Comparison of ENCODE assay signal across 29 mouse cellular contexts in the genomic region with DNA sequence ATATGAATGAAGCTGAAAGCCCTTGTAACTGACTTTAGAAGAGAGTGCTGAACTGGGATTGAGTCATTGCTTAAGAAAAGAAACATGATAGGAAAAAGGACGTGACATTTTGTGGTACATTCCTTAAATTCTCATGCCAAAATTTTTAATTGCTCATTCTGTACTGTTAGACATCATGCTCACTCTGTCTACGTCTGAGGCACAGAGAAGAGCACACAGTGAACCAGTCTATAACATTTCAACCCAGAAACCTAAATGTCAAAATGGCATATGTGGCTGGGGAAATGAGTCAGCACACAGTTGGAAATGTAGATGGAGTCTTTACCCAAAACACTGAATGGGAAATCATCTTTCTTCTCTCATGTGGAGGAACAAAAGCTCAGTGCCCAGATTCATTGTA.
DNase-seq lines count a peak whose midpoint lies in the region; ATAC-seq and TF ChIP-seq lines count a peak whose summit lies in the region.
"Had no signal": no experiment of that assay in that cellular context is flagged by ENCODE, and none has a peak within 500 bp of the region (broad histone marks: within the 10 kb centered on the region; RNA-seq: fewer than 3 reads in every experiment).

No protein-coding gene starts in this region.

- no peak for TF ChIP-seq EP300 in heart, postnatal 0 days (IDR thresholded peaks at IDR 0.05; ENCODE audit: low read depth)

- no peaks in the 10 kb centered on the region for H3K9me3 ChIP-seq in heart, postnatal 0 days (replicated peaks; ENCODE audit: control insufficient read depth, low read length)
- no peaks in the 10 kb centered on the region for H3K9me3 ChIP-seq in intestine, embryonic 15.5 days
- H3K9me3 ChIP-seq: embryonic facial prominence, embryonic 12.5 days; embryonic facial prominence, embryonic 15.5 days; forebrain, embryonic 12.5 days; heart, embryonic 12.5 days; heart, embryonic 15.5 days; hindbrain, embryonic 10.5 days; hindbrain, embryonic 13.5 days had no signal

- intact Hi-C loops in heart, postnatal 36 days (cut with DNase I), result no loop called here

- no peak overlapping the region for H3K4me3 ChIP-seq in heart, postnatal 0 days (ENCODE audit: low read depth, low read length)
- H3K4me3 ChIP-seq in embryonic fibroblast, embryonic 13.5 days (ENCODE audit: insufficient read depth, low read length), result no peak overlapping the region
- no peak overlapping the region for H3K4me3 ChIP-seq in intestine, embryonic 15.5 days (replicated peaks)
- H3K4me3 ChIP-seq: embryonic facial prominence, embryonic 12.5 days; embryonic facial prominence, embryonic 15.5 days; erythroblast, embryonic 14.5 days; forebrain, embryonic 12.5 days; gastrocnemius, adult 2 months; heart, embryonic 12.5 days; heart, embryonic 15.5 days; hindbrain, embryonic 10.5 days; hindbrain, embryonic 13.5 days had no signal

- no peaks in the 10 kb centered on the region for H3K4me1 ChIP-seq in heart, postnatal 0 days (ENCODE audit: control insufficient read depth, insufficient read depth)
- peaks cover 14% of the 10 kb centered on the region for H3K4me1 ChIP-seq in embryonic fibroblast, embryonic 13.5 days (ENCODE audit: control insufficient read depth, insufficient read depth, low read length)
- no peaks in the 10 kb centered on the region for H3K4me1 ChIP-seq in intestine, embryonic 15.5 days (replicated peaks)
- H3K4me1 ChIP-seq: embryonic facial prominence, embryonic 15.5 days; forebrain, embryonic 12.5 days; heart, embryonic 12.5 days; heart, embryonic 15.5 days; hindbrain, embryonic 10.5 days; hindbrain, embryonic 13.5 days had no signal

- ATAC-seq in heart, postnatal 0 days (ENCODE audit: insufficient read depth, low read depth), result no peak
- ATAC-seq in intestine, embryonic 15.5 days, result no peak
- ATAC-seq: forebrain, embryonic 16.5 days; hindbrain, embryonic 16.5 days; intestine, embryonic 16.5 days had no signal

- H3K9ac ChIP-seq in heart, postnatal 0 days (replicated peaks; ENCODE audit: low read depth, low read length), result no peak overlapping the region
- no peak overlapping the region for H3K9ac ChIP-seq in intestine, embryonic 15.5 days
- H3K9ac ChIP-seq: embryonic facial prominence, embryonic 12.5 days; embryonic facial prominence, embryonic 15.5 days; forebrain, embryonic 12.5 days; heart, embryonic 12.5 days; heart, embryonic 15.5 days; hindbrain, embryonic 13.5 days had no signal

- H3K4me2 ChIP-seq in heart, postnatal 0 days (ENCODE audit: low read depth, low read length), result no peak overlapping the region
- no peak overlapping the region for H3K4me2 ChIP-seq in intestine, embryonic 15.5 days (replicated peaks)
- H3K4me2 ChIP-seq: embryonic facial prominence, embryonic 12.5 days; embryonic facial prominence, embryonic 15.5 days; forebrain, embryonic 12.5 days; heart, embryonic 12.5 days; heart, embryonic 15.5 days; hindbrain, embryonic 13.5 days had no signal

- no peaks in the 10 kb centered on the region for H3K27me3 ChIP-seq in heart, postnatal 0 days (ENCODE audit: control insufficient read depth, insufficient read depth, low read length)
- no peaks in the 10 kb centered on the region for H3K27me3 ChIP-seq in intestine, embryonic 15.5 days (replicated peaks)
- H3K27me3 ChIP-seq: embryonic facial prominence, embryonic 12.5 days; embryonic facial prominence, embryonic 15.5 days; forebrain, embryonic 12.5 days; heart, embryonic 12.5 days; heart, embryonic 15.5 days; hindbrain, embryonic 13.5 days had no signal

- TF ChIP-seq CTCF in heart, postnatal 0 days (IDR thresholded peaks at IDR 0.05; ENCODE audit: low read depth), result no peak
- TF ChIP-seq CTCF in embryonic fibroblast, embryonic 13.5 days (IDR thresholded peaks at IDR 0.05; ENCODE audit: borderline replicate concordance, insufficient read depth, low read length), result no peak

- H3K27ac ChIP-seq in heart, postnatal 0 days (ENCODE audit: low read depth), result no peak overlapping the region
- peak overlapping the region; percentile 99 for H3K27ac ChIP-seq in embryonic fibroblast, embryonic 13.5 days (ENCODE audit: insufficient read depth, low read length)
- no peak overlapping the region for H3K27ac ChIP-seq in intestine, embryonic 15.5 days
- H3K27ac ChIP-seq: embryonic facial prominence, embryonic 12.5 days; embryonic facial prominence, embryonic 15.5 days; forebrain, embryonic 12.5 days; gastrocnemius, adult 2 months; heart, embryonic 15.5 days; hindbrain, embryonic 10.5 days; hindbrain, embryonic 13.5 days had no signal

- WGBS in heart, postnatal 0 days, result 44% methylated on average over 2 of the region's 2 CpGs
- 60% methylated on average over 2 of the region's 2 CpGs for WGBS in intestine, embryonic 15.5 days

- no peak for TF ChIP-seq POLR2A in embryonic fibroblast, embryonic 13.5 days (IDR thresholded peaks at IDR 0.05; ENCODE audit: low read depth, low read length)

- no peaks in the 10 kb centered on the region for H3K36me3 ChIP-seq in heart, postnatal 0 days (replicated peaks; ENCODE audit: control insufficient read depth, insufficient read depth, low read length)
- H3K36me3 ChIP-seq in intestine, embryonic 15.5 days, result no peaks in the 10 kb centered on the region
- H3K36me3 ChIP-seq: embryonic facial prominence, embryonic 12.5 days; embryonic facial prominence, embryonic 15.5 days; forebrain, embryonic 12.5 days; heart, embryonic 12.5 days; heart, embryonic 15.5 days; hindbrain, embryonic 10.5 days; hindbrain, embryonic 13.5 days had no signal

- peak; percentile 12 for DNase-seq in heart, postnatal 0 days (ENCODE audit: low spot score)
- no peak for DNase-seq in heart, postnatal 36 days
- DNase-seq in 3T3-L1 (ENCODE audit: low read depth, low spot score), result peak; percentile 68
- DNase-seq in Muller cell, postnatal 12 days (ENCODE audit: inconsistent ontology term), result peak; percentile 72
- no peak for DNase-seq in adipocyte (ENCODE audit: low spot score)
- DNase-seq in left cerebral cortex, adult 8-10 months (ENCODE audit: low spot score in 2 of 2), result no peak
- DNase-seq: adrenal gland, adult 8-10 months; adrenal gland, postnatal 25 days; cerebellum, adult 18-20 months; cerebellum, adult 9-10 months; cerebellum, postnatal 25 days; gastrocnemius, adult 2 months; gastrocnemius, postnatal 14 days; heart, adult 18-20 months; heart, postnatal 14 days; kidney, adult 18-20 months had no signal

Comparison
In these comparisons a context has a peak if more than half of its experiments do, and no peak if none do; other contexts are left out.
1. DNase-seq: peak in heart, postnatal 0 days (single experiment), 3T3-L1 (single experiment) and Muller cell, postnatal 12 days (single experiment); none in heart, postnatal 36 days (0 of 2), adipocyte (single experiment) and left cerebral cortex, adult 8-10 months (0 of 2).